Mouse (Mus musculus) brain, embryonic 14.5 days (tissue): ENCODE data around the gene Trnau1ap.

Experiments
- CTCF ChIP-seq: fragments of 200-500 bp; IDR thresholded peaks from 2 replicates; pipeline ENCODE4 v1.5.1; 2012; ENCODE audit warnings: inconsistent platforms, mild to moderate bottlenecking, moderate library complexity, borderline replicate concordance; ENCODE audit not compliant: insufficient read depth, insufficient read length; ENCODE audit errors: extremely low read depth
- POLR2A ChIP-seq: fragments of 200-500 bp; IDR thresholded peaks from 2 replicates; pipeline ENCODE4 v1.6.1; 2012; ENCODE audit warnings: mild to moderate bottlenecking, inconsistent platforms, borderline replicate concordance; ENCODE audit not compliant: poor library complexity, insufficient read depth, insufficient read length, severe bottlenecking; ENCODE audit errors: extremely low read depth

DNA sequence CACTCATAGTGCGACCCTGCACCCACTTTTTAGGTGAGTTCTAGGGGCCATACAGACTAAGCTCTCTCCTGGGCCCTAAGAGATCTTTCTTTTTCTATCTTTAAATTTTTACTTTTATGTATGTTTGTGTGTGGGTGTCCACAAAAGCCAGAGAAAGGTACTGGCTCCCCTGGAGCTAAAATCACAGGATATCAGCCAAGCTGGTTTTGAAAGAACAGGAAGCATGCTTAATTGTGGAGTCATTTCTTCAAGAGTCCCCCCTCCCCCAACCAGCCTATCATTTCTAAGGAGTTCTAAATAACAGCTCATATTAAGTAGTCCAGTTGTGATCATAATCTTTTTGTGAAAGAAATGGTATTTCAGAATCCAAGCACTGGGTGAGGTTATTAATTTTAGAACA lies 44.5 kb upstream of the Trnau1ap start:
- TF ChIP-seq POLR2A (no peak), CTCF (no peak)
